Mouse (Mus musculus) layer of hippocampus, postnatal 25 days (tissue): ENCODE measurements around the gene Msi2. TPM values are rescaled to one million over a fixed set of nuclear protein-coding genes. Genes with fewer than 3 reads are reported as not detected.

Experiments
- DNase-seq, 2 experiments: peaks; one replicate each; pipeline ENCODE4 v3.0.0; 2022; ENCODE audit warnings: mixed read lengths in 2 of 2, low spot score in 1 of 2; ENCODE audit errors: extremely low spot score in 1 of 2
- total RNA-seq, 2 experiments: library from RNA; stranded (reverse); gene quantifications; 2 replicates each; pipeline ENCODE4 v1.2.3; 2021

The Msi2 gene
- total RNA-seq, 2 experiments from 2014 or later, result 89.4 to 90.0 TPM

GRCm38 (mm10) chr11:88495759-88496158 lies 222.6 kb downstream of the Msi2 start:
- no peak for DNase-seq

- no peak for DNase-seq
Measured at GRCm38 (mm10) chr11:88495018-88495417, 223.3 kb downstream of the Msi2 start.

- DNase-seq, result no peak
Measured at GRCm38 (mm10) chr11:88493795-88494559, 224.3 kb downstream of the Msi2 start.

- DNase-seq, result no peak
Measured at GRCm38 (mm10) chr11:88492585-88492984, 225.7 kb downstream of the Msi2 start.

GRCm38 (mm10) chr11:88489985-88490384 lies 228.3 kb downstream of the Msi2 start:
- DNase-seq, result no peak

- DNase-seq, result no peak
Measured at GRCm38 (mm10) chr11:88488941-88489724, 229.2 kb downstream of the Msi2 start.

- DNase-seq, result no peak
Measured at GRCm38 (mm10) chr11:88488175-88488940, 230.0 kb downstream of the Msi2 start.

- DNase-seq, result no peak
Measured at GRCm38 (mm10) chr11:88485987-88486386, 232.3 kb downstream of the Msi2 start.

GRCm38 (mm10) chr11:88485088-88485487 lies 233.2 kb downstream of the Msi2 start:
- DNase-seq, result no peak

GRCm38 (mm10) chr11:88484047-88484446 lies 234.3 kb downstream of the Msi2 start:
- no peak for DNase-seq

- no peak for DNase-seq
Measured at GRCm38 (mm10) chr11:88482636-88483035, 235.7 kb downstream of the Msi2 start.

GRCm38 (mm10) chr11:88482236-88482635 lies 236.1 kb downstream of the Msi2 start:
- no peak for DNase-seq

GRCm38 (mm10) chr11:88481602-88482161 lies 236.6 kb downstream of the Msi2 start:
- DNase-seq, result no peak

GRCm38 (mm10) chr11:88481092-88481601 lies 237.2 kb downstream of the Msi2 start:
- DNase-seq, result no peak

- no peak for DNase-seq
Measured at GRCm38 (mm10) chr11:88479498-88479897, 238.8 kb downstream of the Msi2 start.

GRCm38 (mm10) chr11:88474889-88475440 lies 243.3 kb downstream of the Msi2 start:
- DNase-seq, result no peak

GRCm38 (mm10) chr11:88472731-88473130 lies 245.6 kb downstream of the Msi2 start:
- DNase-seq, result no peak

GRCm38 (mm10) chr11:88471981-88472647 lies 246.2 kb downstream of the Msi2 start:
- DNase-seq, result no peak

GRCm38 (mm10) chr11:88470599-88470998 lies 247.7 kb downstream of the Msi2 start:
- DNase-seq, result no peak

- DNase-seq, result no peak
Measured at GRCm38 (mm10) chr11:88468996-88469395, 249.3 kb downstream of the Msi2 start.
